In the genomic region with DNA sequence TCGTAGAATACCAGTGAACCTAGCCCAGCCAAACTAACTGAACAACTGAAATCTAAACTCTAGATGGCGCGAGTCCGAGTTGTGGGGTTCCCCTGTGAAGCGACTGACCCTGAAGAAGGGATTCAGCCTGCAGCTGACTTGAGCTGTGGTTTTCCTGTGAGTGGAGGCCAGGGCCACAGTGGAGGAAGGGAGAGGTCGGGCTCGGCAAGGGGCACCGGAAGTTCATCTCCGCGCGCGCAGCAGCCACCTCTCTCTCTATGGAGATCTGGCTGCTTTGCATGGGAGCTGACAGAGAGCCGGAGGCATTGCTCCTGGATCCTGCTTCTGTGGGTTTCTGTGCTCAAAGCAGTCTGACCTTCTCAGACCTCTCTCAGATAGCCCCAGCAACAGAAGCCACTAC, we compare ENCODE assay signal across 1 mouse cellular context.
A peak's percentile ranks its signal among the peaks of the same experiment; 100 is the strongest.
TF ChIP-seq lines count a peak whose summit lies in the region.

No protein-coding gene starts in this region.

TF ChIP-seq in CH12.LX, 34 proteins besides CTCF, POLR2A, EP300 and RAD21 (continued from another document):
- peak; percentile 80 for TF ChIP-seq ELF1 (IDR thresholded peaks at IDR 0.05; ENCODE audit: low read depth, low read length)
- TF ChIP-seq POLR2AphosphoS2 (IDR thresholded peaks at IDR 0.05; ENCODE audit: low read depth, low read length): no peak; the same call in 1 of the 2 replicates
- TF ChIP-seq GABPA (IDR thresholded peaks at IDR 0.05; ENCODE audit: insufficient replicate concordance, low read depth, low read length): no peak
- no peak for TF ChIP-seq ZNF384 (IDR thresholded peaks at IDR 0.05; ENCODE audit: low read depth, low read length)
- peak; percentile 74 for TF ChIP-seq NELFE (IDR thresholded peaks at IDR 0.05; ENCODE audit: low read depth, low read length)
- no peak for TF ChIP-seq JUN (IDR thresholded peaks at IDR 0.05; ENCODE audit: insufficient read depth, low read depth, low read length)
- TF ChIP-seq JUND (conservative IDR thresholded peaks at IDR 0.05; ENCODE audit: low read depth, low read length): no peak
- TF ChIP-seq IRF4 (IDR thresholded peaks at IDR 0.05; ENCODE audit: low read depth, low read length): peak; percentile 82
- TF ChIP-seq TBP (conservative IDR thresholded peaks at IDR 0.05; ENCODE audit: low read depth, low read length): peak; percentile 79
- no peak; the same call in 1 of the 2 replicates for TF ChIP-seq CHD1 (IDR thresholded peaks at IDR 0.05; ENCODE audit: low read depth, low read length)
- TF ChIP-seq RCOR1 (conservative IDR thresholded peaks at IDR 0.05; ENCODE audit: low read depth, low read length): no peak
- peak; percentile 75; the same call in 1 of the 2 replicates for TF ChIP-seq MEF2A (IDR thresholded peaks at IDR 0.05; ENCODE audit: borderline replicate concordance, low read depth, low read length)
- TF ChIP-seq TCF12 (IDR thresholded peaks at IDR 0.05; ENCODE audit: low read depth, low read length): peak; percentile 88
- peak; percentile 88 for TF ChIP-seq BHLHE40 (IDR thresholded peaks at IDR 0.05; ENCODE audit: low read depth, low read length)
- peak; percentile 31; the same call in 1 of the 2 replicates for TF ChIP-seq MXI1 (IDR thresholded peaks at IDR 0.05; ENCODE audit: low read depth, low read length)
- TF ChIP-seq MYC (IDR thresholded peaks at IDR 0.05; ENCODE audit: low read depth, low read length): 0 out of 2 replicates have a peak, but pooled peaks have one; percentile 32
- peak; percentile 95 for TF ChIP-seq ETS1 (conservative IDR thresholded peaks at IDR 0.05; ENCODE audit: low read depth, low read length)
- no peak for TF ChIP-seq KAT2A (IDR thresholded peaks at IDR 0.05; ENCODE audit: insufficient replicate concordance, low read length)
- peak; percentile 67 for TF ChIP-seq NRF1 (IDR thresholded peaks at IDR 0.05; ENCODE audit: low read depth, low read length)
- TF ChIP-seq SMC3 (IDR thresholded peaks at IDR 0.05; ENCODE audit: low read depth, low read length): peak; percentile 55
- TF ChIP-seq MAZ (IDR thresholded peaks at IDR 0.05; ENCODE audit: low read depth, low read length): peak; percentile 14; the same call in 1 of the 2 replicates
- peak; percentile 88 for TF ChIP-seq CHD2 (IDR thresholded peaks at IDR 0.05; ENCODE audit: low read length)
- TF ChIP-seq MAX (IDR thresholded peaks at IDR 0.05; ENCODE audit: low read length): peak; percentile 32; the same call in 1 of the 2 replicates
TF ChIP-seq in CH12.LX: peak in this region for 18.
